Mouse (Mus musculus) liver, adult (tissue): ENCODE measurements around the gene Rps18.

Experiments used
- GATA4 ChIP-seq: IDR thresholded peaks from 2 replicates; pipeline ENCODE4 v1.6.1; 2014; ENCODE audit warnings: mild to moderate bottlenecking, low read length; ENCODE audit not compliant: insufficient replicate concordance

Rps18 gene

DNA sequence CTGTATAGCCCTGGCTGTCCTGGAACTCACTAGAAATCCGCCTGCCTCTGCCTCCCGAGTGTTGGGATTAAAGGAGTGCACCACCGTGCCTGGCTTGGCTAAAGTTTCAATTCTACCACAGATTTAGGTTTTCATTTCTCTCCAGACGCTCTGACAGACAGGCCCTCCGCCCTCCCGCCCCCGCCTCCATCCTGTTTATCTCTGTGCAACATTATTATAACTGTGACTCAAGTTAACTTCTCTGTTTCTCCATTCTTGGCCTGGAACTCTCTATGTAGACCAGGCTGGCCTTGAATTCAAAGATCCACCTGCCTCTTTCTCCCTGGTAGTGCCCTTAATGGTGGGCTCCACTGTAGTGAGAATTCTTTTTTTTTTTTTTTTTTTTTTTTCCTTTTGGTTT is 53.3 kb downstream of the Rps18 start:
- TF ChIP-seq GATA4 = no peak

DNA sequence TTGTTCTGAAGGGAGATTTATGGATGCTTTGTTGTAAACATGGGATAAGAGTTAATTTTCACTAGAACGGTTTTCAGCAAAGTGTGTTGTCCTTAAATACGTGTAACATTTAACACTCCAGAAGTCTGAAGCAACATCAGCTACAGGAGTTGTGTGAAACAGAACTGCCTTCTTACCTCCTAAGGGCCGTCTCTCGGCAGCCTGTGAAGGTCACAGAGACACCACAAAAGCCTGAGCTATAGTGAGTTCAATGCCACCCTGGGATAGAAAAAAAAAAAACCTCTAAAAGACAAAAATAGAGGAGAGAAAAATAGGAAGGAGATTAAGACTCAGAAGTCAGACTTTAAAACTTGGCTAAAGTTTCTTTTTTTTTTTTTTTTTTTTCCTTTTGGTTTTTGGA is 53.7 kb downstream of the Rps18 start:
- no peak for TF ChIP-seq GATA4
